15 mouse cellular contexts compared by ENCODE assay signal in the genomic region with DNA sequence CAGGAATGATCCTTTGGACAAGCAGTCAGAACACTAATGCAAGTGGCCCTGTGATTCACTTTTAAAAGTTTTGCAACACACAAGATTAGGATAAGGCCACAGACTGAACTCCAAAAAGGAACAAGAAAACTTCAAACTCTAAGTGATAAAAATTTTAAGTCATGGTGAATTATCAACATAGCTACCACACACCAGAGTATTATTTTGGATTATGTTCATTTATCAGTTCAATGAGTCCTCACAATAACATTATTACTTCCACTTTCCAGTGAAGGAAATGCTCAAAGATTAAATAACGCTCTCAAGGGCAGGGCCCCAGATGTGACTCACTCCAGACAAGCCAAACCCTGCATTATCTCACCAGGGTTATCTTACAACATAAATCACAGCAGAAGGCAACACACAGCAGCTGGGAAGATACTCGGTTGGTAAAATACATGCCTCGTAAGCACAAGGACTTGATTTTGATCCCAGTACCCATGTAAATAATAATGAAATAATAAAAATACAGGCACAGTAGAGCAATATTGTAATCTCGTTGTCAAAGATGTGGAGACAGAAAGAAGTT.
DNase-seq lines count a peak whose midpoint lies in the region; TF ChIP-seq lines count a peak whose summit lies in the region.
"Had no signal": no experiment of that assay in that cellular context is flagged by ENCODE, and none has a peak within 500 bp of the region (broad histone marks: within the 10 kb centered on the region; RNA-seq: fewer than 3 reads in every experiment).

No protein-coding gene starts in this region.

- H3K79me3 ChIP-seq in C2C12 (ENCODE audit: low read depth): no peaks in the 10 kb centered on the region

- no peak overlapping the region for H3K4me3 ChIP-seq in C2C12 (ENCODE audit: insufficient read depth, poor library complexity, severe bottlenecking)
- H3K4me3 ChIP-seq: kidney, embryonic 15.5 days; limb, embryonic 13.5 days; liver, embryonic 15.5 days; stomach, embryonic 15.5 days had no signal

- TF ChIP-seq CTCF in C2C12 (IDR thresholded peaks at IDR 0.05; ENCODE audit: control insufficient read depth, insufficient read depth, insufficient read length): no peak

- no peaks in the 10 kb centered on the region for H3K36me3 ChIP-seq in C2C12 (ENCODE audit: control insufficient read depth, insufficient read depth)
- H3K36me3 ChIP-seq: kidney, embryonic 15.5 days; limb, embryonic 13.5 days; liver, embryonic 15.5 days; stomach, embryonic 15.5 days had no signal

- no peaks in the 10 kb centered on the region for H3K27me3 ChIP-seq in C2C12 (ENCODE audit: control insufficient read depth, insufficient read depth, insufficient read length)
- H3K27me3 ChIP-seq: kidney, embryonic 15.5 days; limb, embryonic 13.5 days; liver, embryonic 15.5 days; stomach, embryonic 15.5 days had no signal

- H3ac ChIP-seq in C2C12 (ENCODE audit: control insufficient read depth, insufficient read length, low read depth): no peak overlapping the region

- peak; percentile 28 to 58 for DNase-seq in heart, adult 9 months (ENCODE audit: low spot score in 2 of 2)
- no peak for DNase-seq in heart, postnatal 4 days
- DNase-seq in 3T3-L1 (ENCODE audit: low read depth, low spot score): peak; percentile 84
- peak; percentile 8 for DNase-seq in brain, adult 2 months (ENCODE audit: low read depth, low spot score)
- DNase-seq in frontal cortex, postnatal 14 days (ENCODE audit: low spot score in 2 of 2): no peak
- no peak for DNase-seq in kidney, postnatal 10 days
- DNase-seq in right cerebral cortex, postnatal 36 days (ENCODE audit: low spot score in 2 of 2): no peak
- DNase-seq: cerebellum, postnatal 25 days; gastrocnemius, postnatal 14 days; lung, postnatal 36 days had no signal

- H3K79me2 ChIP-seq in C2C12 (ENCODE audit: control insufficient read depth, insufficient read depth): no peaks in the 10 kb centered on the region

TF ChIP-seq in C2C12, 6 proteins besides CTCF, POLR2A, EP300 and RAD21:
- TF ChIP-seq MYOG (IDR thresholded peaks at IDR 0.05; ENCODE audit: control insufficient read depth, extremely low read depth, insufficient read length): no peak
- peak; percentile 94 for TF ChIP-seq MYOD1 (IDR thresholded peaks at IDR 0.05; ENCODE audit: control insufficient read depth, insufficient read length, low read depth)
- TF ChIP-seq CEBPB (IDR thresholded peaks at IDR 0.05; ENCODE audit: low read depth): peak; percentile 69
- TF ChIP-seq MAX (IDR thresholded peaks at IDR 0.05): no peak
- peak; percentile 54 for TF ChIP-seq FOSL1 (IDR thresholded peaks at IDR 0.05; ENCODE audit: insufficient read depth, low read length, poor library complexity, severe bottlenecking)
- no peak for TF ChIP-seq USF1 (IDR thresholded peaks at IDR 0.05; ENCODE audit: low read depth)

Comparison
In these comparisons a context has a peak if more than half of its experiments do, and no peak if none do; other contexts are left out.
1. DNase-seq: peak in heart, adult 9 months (2 of 2), 3T3-L1 (single experiment) and brain, adult 2 months (single experiment); none in heart, postnatal 4 days (single experiment), frontal cortex, postnatal 14 days (0 of 2), kidney, postnatal 10 days (single experiment) and right cerebral cortex, postnatal 36 days (0 of 2).